Mouse (Mus musculus): ENCODE measurements around the gene Chsy1. TPM values are rescaled to one million over a fixed set of nuclear protein-coding genes. Genes with fewer than 3 reads are reported as not detected.
A peak's percentile ranks its signal among the peaks of the same experiment; 100 is the strongest.

The Chsy1 gene
- polyA plus RNA-seq, 1 experiment from 2014 or later = 6.1 TPM

DNA sequence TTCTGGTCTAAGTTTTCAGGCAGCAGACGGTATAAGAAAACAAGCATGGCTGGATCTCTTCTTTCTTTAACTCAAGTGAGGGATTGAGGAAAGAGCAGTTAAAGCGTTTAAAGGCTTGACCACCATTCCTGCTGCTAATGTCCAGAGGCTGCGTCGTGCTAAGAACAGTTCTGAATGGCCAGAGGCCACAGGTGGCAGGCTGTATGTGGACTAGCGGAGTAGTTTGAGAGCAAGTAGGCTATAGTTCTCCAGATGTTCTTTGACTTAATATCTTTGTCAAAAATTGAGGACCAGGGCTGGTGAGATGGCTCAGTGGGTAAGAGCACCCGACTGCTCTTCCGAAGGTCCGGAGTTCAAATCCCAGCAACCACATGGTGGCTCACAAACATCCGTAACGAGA is 1.9 kb downstream of the Chsy1 start:
- DNase-seq (ENCODE audit: low spot score) (no peak), ATAC-seq (ENCODE audit: low FRiP score, low TSS enrichment) (no peak)
- Histone ChIP-seq H3K27me3 (ENCODE audit: control insufficient read depth, insufficient read depth, low read length) (no peaks in the 10 kb centered on the region), H3K4me1 (replicated peaks; ENCODE audit: control insufficient read depth, insufficient read depth) (0 out of 2 replicates have a peak, but pooled peaks cover 8% of the 10 kb centered on the region), H3K4me3 (ENCODE audit: low read depth, low read length) (peak overlapping the region; percentile 74), H3K27ac (replicated peaks) (no peak overlapping the region), H3K36me3 (ENCODE audit: control insufficient read depth, insufficient read depth, low read length) (no peaks in the 10 kb centered on the region), H3K9me3 (ENCODE audit: control insufficient read depth, low read length) (no peaks in the 10 kb centered on the region), H3K4me2 (replicated peaks; ENCODE audit: low read depth) (peak overlapping the region; percentile 95), H3K9ac (ENCODE audit: low read length) (peak overlapping the region; percentile 90)
- no peak for TF ChIP-seq EP300 (optimal IDR thresholded peaks at IDR 0.05)
- no peak for TF ChIP-seq CTCF (IDR thresholded peaks at IDR 0.05; ENCODE audit: low read depth)
- 59% methylated on average over 10 of the region's 10 CpGs for WGBS

- 0 out of 2 replicates have a peak, but pooled peaks cover 6% of the 10 kb centered on the region for H3K4me1 ChIP-seq (replicated peaks; ENCODE audit: control insufficient read depth, insufficient read depth)
- H3K9me3 ChIP-seq (ENCODE audit: control insufficient read depth, low read length) = no peaks in the 10 kb centered on the region
- 72% methylated on average over 3 of the region's 3 CpGs for WGBS
- TF ChIP-seq CTCF (IDR thresholded peaks at IDR 0.05; ENCODE audit: low read depth) (no peak), EP300 (optimal IDR thresholded peaks at IDR 0.05) (no peak)
- no peak overlapping the region for H3K4me3 ChIP-seq (ENCODE audit: low read depth, low read length)
- DNase-seq (ENCODE audit: low spot score) (no peak), ATAC-seq (ENCODE audit: low FRiP score, low TSS enrichment) (no peak)
- no peak overlapping the region for H3K27ac ChIP-seq (replicated peaks)
- no peaks in the 10 kb centered on the region for H3K27me3 ChIP-seq (ENCODE audit: control insufficient read depth, insufficient read depth, low read length)
- no peak overlapping the region for H3K9ac ChIP-seq (ENCODE audit: low read length)
- no peaks in the 10 kb centered on the region for H3K36me3 ChIP-seq (ENCODE audit: control insufficient read depth, insufficient read depth, low read length)
- H3K4me2 ChIP-seq (replicated peaks; ENCODE audit: low read depth) = no peak overlapping the region
Measured at GRCm38 (mm10) chr7:66113561-66113960, 4.2 kb downstream of the Chsy1 start.

DNA sequence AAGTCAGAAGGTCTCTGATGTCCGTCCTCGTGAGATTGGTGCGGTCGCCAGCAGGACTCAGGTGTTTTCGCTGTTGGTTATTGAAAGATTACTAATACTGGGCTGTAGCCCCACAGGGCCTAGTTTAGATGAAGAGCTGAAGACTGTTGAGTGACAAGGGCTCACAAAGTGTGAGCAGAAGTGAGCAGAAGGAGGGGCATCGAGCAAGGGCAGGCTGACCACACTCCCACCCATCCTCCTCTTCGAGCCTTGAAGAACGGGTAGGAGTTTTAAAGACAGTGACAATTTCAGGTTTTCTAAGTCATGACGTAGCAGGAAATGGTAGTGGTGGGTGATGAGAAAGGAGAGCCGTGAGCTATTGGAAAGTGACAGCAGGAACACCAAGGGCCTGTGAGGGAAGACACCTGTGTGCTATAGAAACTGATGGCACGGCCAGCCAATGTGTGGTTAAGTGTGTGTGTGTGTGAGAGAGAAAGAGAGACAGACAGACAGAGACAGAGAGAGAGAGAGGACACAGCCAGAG is 6.6 kb downstream of the Chsy1 start:
- 72% methylated on average over 11 of the region's 11 CpGs for WGBS

DNA sequence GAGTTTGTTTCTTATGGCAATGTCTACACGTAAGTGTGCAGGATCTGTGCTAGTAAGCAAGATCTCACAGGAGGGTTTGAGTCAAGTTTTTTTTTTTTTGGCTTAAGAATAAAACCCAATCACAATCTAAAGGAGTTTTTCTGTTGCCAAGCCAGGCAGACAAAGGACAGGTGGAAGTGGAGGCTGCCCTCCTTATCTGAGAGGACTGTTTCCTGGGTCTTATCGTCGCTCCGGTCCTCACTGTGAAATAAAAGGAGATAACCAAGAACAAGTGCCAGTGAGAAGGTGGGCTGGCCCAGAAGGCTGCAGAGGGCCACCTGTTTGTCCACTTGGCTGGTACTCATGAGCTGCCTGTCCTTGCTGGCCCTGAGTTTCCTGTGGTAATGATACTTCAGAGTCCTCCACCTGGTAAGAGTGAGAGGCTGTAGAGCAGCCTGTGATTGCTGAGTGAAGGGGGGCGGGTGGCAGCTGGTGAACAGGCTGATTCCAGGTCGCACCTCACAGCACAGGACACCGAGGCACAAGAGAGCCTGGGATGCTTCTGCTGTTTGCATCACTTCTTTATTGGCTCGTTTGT is 7.7 kb downstream of the Chsy1 start:
- H3K4me2 ChIP-seq (replicated peaks; ENCODE audit: low read depth) = no peak overlapping the region
- peaks cover 4% of the 10 kb centered on the region; the same call in 1 of the 2 replicates for H3K4me1 ChIP-seq (replicated peaks; ENCODE audit: control insufficient read depth, insufficient read depth)
- H3K4me3 ChIP-seq (ENCODE audit: low read depth, low read length) = no peak overlapping the region
- no peak for TF ChIP-seq CTCF (IDR thresholded peaks at IDR 0.05; ENCODE audit: low read depth)
- TF ChIP-seq EP300 (optimal IDR thresholded peaks at IDR 0.05) = no peak
- ATAC-seq (ENCODE audit: low FRiP score, low TSS enrichment) = no peak
- no peaks in the 10 kb centered on the region for H3K27me3 ChIP-seq (ENCODE audit: control insufficient read depth, insufficient read depth, low read length)
- 64% methylated on average over 8 of the region's 8 CpGs for WGBS
- no peak overlapping the region for H3K27ac ChIP-seq (replicated peaks)
- no peak for DNase-seq (ENCODE audit: low spot score)
- no peaks in the 10 kb centered on the region for H3K36me3 ChIP-seq (ENCODE audit: control insufficient read depth, insufficient read depth, low read length)
- H3K9ac ChIP-seq (ENCODE audit: low read length) = no peak overlapping the region
- H3K9me3 ChIP-seq (ENCODE audit: control insufficient read depth, low read length) = no peaks in the 10 kb centered on the region

More for the DNA sequence above, 6.6 kb downstream of the Chsy1 start:
- H3K4me1 ChIP-seq (replicated peaks; ENCODE audit: control insufficient read depth, insufficient read depth) = 0 out of 2 replicates have a peak, but pooled peaks cover 4% of the 10 kb centered on the region
- H3K27me3 ChIP-seq (ENCODE audit: control insufficient read depth, insufficient read depth, low read length) = no peaks in the 10 kb centered on the region
- no peak for ATAC-seq (ENCODE audit: low FRiP score, low TSS enrichment)
- no peak overlapping the region for H3K4me2 ChIP-seq (replicated peaks; ENCODE audit: low read depth)
- H3K4me3 ChIP-seq (ENCODE audit: low read depth, low read length) = no peak overlapping the region
- no peaks in the 10 kb centered on the region for H3K9me3 ChIP-seq (ENCODE audit: control insufficient read depth, low read length)
- H3K27ac ChIP-seq (replicated peaks) = no peak overlapping the region
- no peaks in the 10 kb centered on the region for H3K36me3 ChIP-seq (ENCODE audit: control insufficient read depth, insufficient read depth, low read length)
- H3K9ac ChIP-seq (ENCODE audit: low read length) = no peak overlapping the region
- no peak for TF ChIP-seq CTCF (IDR thresholded peaks at IDR 0.05; ENCODE audit: low read depth)
- TF ChIP-seq EP300 (optimal IDR thresholded peaks at IDR 0.05) = no peak
- no peak for DNase-seq (ENCODE audit: low spot score)

GRCm38 (mm10) chr7:66118046-66118445 is 8.7 kb downstream of the Chsy1 start:
- TF ChIP-seq CTCF (IDR thresholded peaks at IDR 0.05; ENCODE audit: low read depth) (no peak), EP300 (optimal IDR thresholded peaks at IDR 0.05) (no peak)
- Histone ChIP-seq H3K4me2 (replicated peaks; ENCODE audit: low read depth) (no peak overlapping the region), H3K4me3 (ENCODE audit: low read depth, low read length) (no peak overlapping the region), H3K36me3 (ENCODE audit: control insufficient read depth, insufficient read depth, low read length) (no peaks in the 10 kb centered on the region), H3K27ac (replicated peaks) (no peak overlapping the region), H3K9me3 (ENCODE audit: control insufficient read depth, low read length) (no peaks in the 10 kb centered on the region), H3K27me3 (ENCODE audit: control insufficient read depth, insufficient read depth, low read length) (no peaks in the 10 kb centered on the region), H3K9ac (ENCODE audit: low read length) (no peak overlapping the region), H3K4me1 (replicated peaks; ENCODE audit: control insufficient read depth, insufficient read depth) (peaks cover 4% of the 10 kb centered on the region; the same call in 1 of the 2 replicates)
- DNase-seq (ENCODE audit: low spot score) (no peak), ATAC-seq (ENCODE audit: low FRiP score, low TSS enrichment) (no peak)
- 89% methylated on average over 3 of the region's 3 CpGs for WGBS

- H3K27me3 ChIP-seq (ENCODE audit: control insufficient read depth, insufficient read depth, low read length) = no peaks in the 10 kb centered on the region
- 75% methylated on average over 7 of the region's 7 CpGs for WGBS
- H3K4me3 ChIP-seq (ENCODE audit: low read depth, low read length) = no peak overlapping the region
- H3K4me1 ChIP-seq (replicated peaks; ENCODE audit: control insufficient read depth, insufficient read depth) = peaks cover 4% of the 10 kb centered on the region; the same call in 1 of the 2 replicates
- no peak overlapping the region for H3K4me2 ChIP-seq (replicated peaks; ENCODE audit: low read depth)
- DNase-seq (ENCODE audit: low spot score) = no peak
- no peak overlapping the region for H3K27ac ChIP-seq (replicated peaks)
- ATAC-seq (ENCODE audit: low FRiP score, low TSS enrichment) = no peak
- no peaks in the 10 kb centered on the region for H3K9me3 ChIP-seq (ENCODE audit: control insufficient read depth, low read length)
- H3K36me3 ChIP-seq (ENCODE audit: control insufficient read depth, insufficient read depth, low read length) = no peaks in the 10 kb centered on the region
- no peak overlapping the region for H3K9ac ChIP-seq (ENCODE audit: low read length)
- TF ChIP-seq EP300 (optimal IDR thresholded peaks at IDR 0.05) (no peak), CTCF (IDR thresholded peaks at IDR 0.05; ENCODE audit: low read depth) (no peak)
Measured at GRCm38 (mm10) chr7:66118796-66119195, 9.5 kb downstream of the Chsy1 start.

Data from stomach, postnatal 0 days (tissue).